Mouse (Mus musculus) neutrophil, adult 59 days (primary cell): ENCODE results near the gene Tubg1. TPM values are rescaled to one million over a fixed set of nuclear protein-coding genes. Genes with fewer than 3 reads are reported as not detected.

ENCODE experiments used
- total RNA-seq, 2 experiments: library from RNA; stranded (reverse); gene quantifications; 1 replicate in 1 of 2; 2 replicates in 1 of 2; pipeline ENCODE4 v1.2.4; 2023

Gene Tubg1
- total RNA-seq: 10 to 100 TPM; 12.9 to 17.0 TPM

DNA sequence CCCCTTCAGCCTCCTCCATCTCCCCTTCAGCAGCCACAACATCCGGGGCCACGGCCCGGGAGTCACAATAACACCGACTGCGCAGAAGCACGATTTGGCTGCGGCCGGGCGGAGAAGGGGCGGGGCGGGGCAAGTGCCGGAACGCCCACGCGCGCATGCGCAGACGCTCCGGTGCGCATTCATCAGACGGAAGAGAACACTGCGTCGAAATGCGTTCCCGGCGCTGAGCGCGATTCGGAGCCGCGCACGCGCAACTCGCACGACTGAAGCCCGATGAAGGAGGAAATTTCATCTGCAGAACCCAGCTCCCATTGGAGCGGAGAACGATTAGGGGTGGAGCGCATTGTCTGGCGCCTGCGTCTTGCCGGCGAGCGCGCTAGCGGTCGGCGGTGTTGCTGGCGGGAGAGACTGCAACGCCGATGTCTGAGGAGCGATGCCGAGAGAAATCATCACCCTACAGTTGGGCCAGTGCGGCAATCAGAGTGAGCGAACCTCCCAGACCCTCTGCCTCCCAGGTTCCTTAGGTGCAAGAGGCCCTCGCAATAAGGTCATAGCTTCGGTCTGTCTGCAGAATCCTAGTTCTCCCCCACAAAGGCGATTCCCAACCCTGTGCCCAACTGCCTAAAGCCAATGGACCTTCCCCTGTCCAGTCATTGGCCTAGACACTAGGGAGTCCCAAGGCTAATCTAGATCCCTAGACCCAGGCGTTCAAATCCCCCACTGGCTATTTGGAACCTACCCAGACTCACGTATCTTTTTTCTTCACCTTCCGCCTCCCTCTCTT, at the start of gene Tubg1, which contains the start of gene Retreg3:
TSS of gene Tubg1 (plus strand) at position 178 of the 784 bp plus-strand sequence.
TSS of gene Retreg3 (minus strand) at position 133 of the 784 bp plus-strand sequence.

GRCm38 (mm10) chr11:101078121-101078520, 41.6 kb upstream of the Tubg1 start, which contains the start of gene Hsd17b1:
Gene Hsd17b1 (plus strand): TSS chr11:101078411.

DNA sequence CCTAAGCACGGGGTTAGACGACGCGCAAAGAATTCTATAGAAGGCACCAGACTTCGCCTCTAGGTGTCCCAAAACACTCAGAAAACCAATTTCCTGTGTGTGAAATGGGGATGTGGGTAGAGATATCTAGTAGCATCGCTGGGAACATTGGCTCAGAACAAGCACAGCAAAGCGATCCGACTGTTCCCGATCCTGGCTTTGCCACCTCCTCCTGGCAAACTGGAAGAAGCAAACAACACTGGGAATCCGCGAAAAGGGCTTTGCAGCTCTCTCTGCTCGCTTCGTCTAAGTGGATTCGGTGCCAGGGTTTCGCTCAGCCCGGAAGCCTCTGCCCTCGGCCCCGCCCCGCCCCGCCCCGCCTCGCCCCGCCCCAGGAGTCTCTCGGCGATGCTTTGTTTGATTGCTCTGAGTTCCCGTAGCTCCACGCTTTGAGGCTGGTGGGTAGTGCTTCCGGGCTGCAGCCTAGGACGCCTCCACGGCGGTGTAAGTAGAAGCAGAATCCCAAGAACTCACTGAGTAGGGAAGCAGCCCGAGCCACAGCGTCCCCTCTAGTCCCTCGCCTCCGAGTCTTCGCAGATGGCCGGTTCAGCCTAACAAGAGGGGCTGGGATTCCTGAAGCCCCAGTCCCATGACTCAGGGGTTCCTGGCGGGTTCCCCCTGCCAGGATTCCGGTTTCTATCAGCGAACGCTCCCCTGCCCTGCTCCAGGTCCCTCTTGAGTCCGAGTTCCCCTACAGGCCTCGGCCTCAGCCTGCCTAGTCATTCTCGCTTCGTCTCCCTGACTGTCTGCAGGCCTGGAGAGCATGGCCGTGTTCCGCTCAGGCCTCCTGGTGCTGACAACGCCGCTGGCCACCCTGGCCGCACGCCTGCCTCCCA, 37.3 kb upstream of the Tubg1 start, which contains the start of gene Coasy:
TSS of gene Coasy (plus strand) at position 358 of the 875 bp plus-strand sequence.

GRCm38 (mm10) chr11:101086756-101087681, 32.7 kb upstream of the Tubg1 start, which contains the start of gene Mlx:
Gene Mlx (plus strand): TSS chr11:101087277.

GRCm38 (mm10) chr11:101095314-101096024, 24.3 kb upstream of the Tubg1 start, which contains the start of gene Psmc3ip:
Gene Psmc3ip (minus strand): TSS chr11:101095436.

DNA sequence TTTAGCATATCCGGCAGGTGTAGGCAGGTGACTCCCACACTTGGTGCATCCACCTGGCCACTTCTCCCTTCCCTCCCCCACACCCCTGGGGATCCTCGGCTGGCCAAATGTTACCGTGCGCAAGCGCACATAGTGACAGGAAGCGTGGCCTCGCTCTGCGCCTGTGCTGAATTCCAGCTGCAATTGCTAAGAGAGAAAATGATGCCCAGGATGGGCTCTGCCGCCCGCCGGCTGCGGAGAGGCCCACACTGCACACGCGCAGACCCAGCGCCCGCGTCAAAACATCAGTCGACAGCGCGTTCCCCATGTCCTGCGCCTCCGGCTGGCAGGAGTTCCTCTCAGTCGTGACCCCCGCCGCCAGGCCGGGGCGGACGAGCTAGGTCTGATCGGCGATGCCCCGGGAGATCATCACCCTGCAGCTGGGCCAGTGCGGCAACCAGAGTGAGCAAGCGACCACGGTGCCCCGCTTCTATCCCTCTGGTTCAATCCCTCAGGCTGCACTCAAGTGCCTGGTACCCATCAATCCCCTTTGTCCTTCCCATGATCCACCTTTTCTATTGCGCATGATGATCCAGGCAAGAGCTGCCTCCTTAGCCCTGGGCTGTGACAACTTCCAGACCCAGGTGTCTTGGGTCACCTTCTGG, 36.1 kb downstream of the Tubg1 start, which contains the start of gene Tubg2:
TSS of gene Tubg2 (plus strand) at position 180 of the 644 bp plus-strand sequence.

DNA sequence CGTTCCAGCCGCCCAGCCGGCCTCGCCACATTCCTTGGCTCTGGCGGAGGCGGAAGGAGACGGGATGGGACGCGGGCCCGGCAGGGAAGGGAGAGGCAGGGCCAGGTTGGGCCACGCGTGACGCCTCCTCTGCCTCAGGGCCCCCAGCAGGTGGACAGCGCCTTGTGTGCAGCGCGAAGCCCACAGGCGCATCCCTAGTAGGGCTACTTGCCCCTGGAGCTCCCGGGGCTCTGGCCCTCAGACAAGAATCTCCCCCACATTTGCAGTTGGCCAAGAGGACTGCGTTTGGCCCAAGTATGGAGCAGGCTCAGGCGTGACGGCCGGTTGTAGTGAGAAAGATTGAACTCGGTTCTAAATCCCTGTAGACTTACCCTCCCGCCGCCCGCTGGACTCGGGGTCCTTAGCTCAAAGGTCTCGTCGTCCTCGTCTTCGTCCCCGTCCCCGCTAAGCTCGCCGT, 50.6 kb downstream of the Tubg1 start, which contains the start of gene Cntnap1:
TSS of gene Cntnap1 (plus strand) at position 170 of the 457 bp plus-strand sequence.

DNA sequence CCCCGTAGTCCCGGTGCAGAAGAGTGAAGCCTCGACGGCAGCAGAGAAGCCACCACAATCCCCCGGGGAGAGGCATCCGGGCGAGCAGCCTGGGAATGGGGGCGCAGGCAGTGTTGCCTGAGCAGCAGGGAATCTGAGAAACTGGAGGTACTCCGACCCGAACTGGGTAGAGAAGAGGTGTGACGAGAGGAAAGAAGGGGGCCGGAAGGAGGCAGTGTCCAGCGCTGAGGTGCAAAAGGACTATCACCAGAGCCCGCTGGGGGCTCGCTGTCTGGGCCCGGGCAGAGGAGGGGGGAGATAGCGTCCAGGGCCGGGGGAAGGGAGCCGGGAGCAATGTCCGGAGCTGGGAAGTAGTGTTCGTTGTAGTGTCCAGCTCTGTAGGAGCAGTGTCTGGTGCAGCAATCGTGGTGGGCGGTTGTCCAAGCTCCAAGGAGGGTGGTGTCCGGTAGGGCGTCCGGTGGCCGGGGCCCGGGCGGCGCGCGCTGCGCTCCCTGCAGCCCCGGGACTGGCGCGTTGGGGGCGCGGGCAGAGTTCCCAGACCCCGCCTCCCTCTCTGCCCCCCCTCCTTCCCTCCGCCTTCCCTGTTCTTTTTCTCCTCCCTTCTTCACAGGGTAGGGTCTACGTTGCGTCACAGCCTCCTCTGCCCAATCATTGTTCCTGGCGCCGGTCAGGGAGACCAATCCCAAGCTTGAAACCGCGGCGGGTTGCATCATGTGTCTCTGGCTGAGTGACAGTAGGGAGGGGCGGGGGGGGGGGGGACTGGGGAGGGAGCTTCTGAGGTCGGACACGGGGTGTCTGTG, 51.3 kb downstream of the Tubg1 start, which contains the start of gene Plekhh3:
TSS of gene Plekhh3 (minus strand) at position 541 of the 800 bp plus-strand sequence.

GRCm38 (mm10) chr11:101174851-101175628, 55.3 kb downstream of the Tubg1 start, which contains the start of gene Ccr10:
Gene Ccr10 (minus strand): TSS chr11:101175443.

Other genes starting within 250 kb of the Tubg1 start
- 100 to 1,000 TPM; 260 to 273 TPM for gene Stat3, start 180.4 kb upstream of the Tubg1 start, total RNA-seq
- 1 to 10 TPM in 1 of 2 experiments, under 1 TPM in 1; 0.49 to 1.3 TPM for gene Cavin1, start 149.1 kb upstream of the Tubg1 start, total RNA-seq
- gene Atp6v0a1, start 110.5 kb upstream of the Tubg1 start, total RNA-seq: 100 to 1,000 TPM; 105 to 107 TPM
- gene Naglu, start 49.9 kb upstream of the Tubg1 start, total RNA-seq: 1 to 10 TPM; 7.4 to 9.3 TPM
- gene Hsd17b1, start 41.5 kb upstream of the Tubg1 start, total RNA-seq: under 1 TPM; 0.46 to 0.78 TPM
- gene Coasy, start 37.4 kb upstream of the Tubg1 start, total RNA-seq: 10 to 100 TPM; 11.1 to 13.6 TPM
- 10 to 100 TPM; 37.4 to 40.4 TPM for gene Mlx, start 32.7 kb upstream of the Tubg1 start, total RNA-seq
- 1 to 10 TPM; 5.2 to 5.7 TPM for gene Psmc3ip, start 24.5 kb upstream of the Tubg1 start, total RNA-seq
- gene Retreg3, start within 50 bp of the Tubg1 start, total RNA-seq: 10 to 100 TPM; 29.8 to 31.7 TPM
- gene Tubg2, start 36.0 kb downstream of the Tubg1 start, total RNA-seq: 1 to 10 TPM; 1.5 to 2.0 TPM
- under 1 TPM; 0.47 to 0.79 TPM for gene Cntnap1, start 50.6 kb downstream of the Tubg1 start, total RNA-seq
- 1 to 10 TPM; 2.6 to 3.3 TPM for gene Plekhh3, start 51.4 kb downstream of the Tubg1 start, total RNA-seq
- gene Ccr10, start 55.5 kb downstream of the Tubg1 start, total RNA-seq: under 1 TPM; 0.33 to 0.35 TPM
- gene Ezh1, start 106.5 kb downstream of the Tubg1 start, total RNA-seq: 10 to 100 TPM; 46.8 to 51.8 TPM
- not detected for gene Ramp2, start 126.1 kb downstream of the Tubg1 start, total RNA-seq
- 10 to 100 TPM; 62.8 to 67.7 TPM for gene Vps25, start 133.8 kb downstream of the Tubg1 start, total RNA-seq
- gene Wnk4, start 140.6 kb downstream of the Tubg1 start, total RNA-seq: 1 to 10 TPM in 1 of 2 experiments, under 1 TPM in 1; 0.64 to 2.3 TPM
- gene Cntd1, start 159.1 kb downstream of the Tubg1 start, total RNA-seq: 1 to 10 TPM; 1.2 to 2.1 TPM
- gene Coa3, start 159.2 kb downstream of the Tubg1 start, total RNA-seq: 10 to 100 TPM; 31.6 to 34.4 TPM
- 100 to 1,000 TPM; 143 to 152 TPM for gene Becn1, start 182.3 kb downstream of the Tubg1 start, total RNA-seq
- 10 to 100 TPM; 64.4 to 73.2 TPM for gene Psme3, start 196.3 kb downstream of the Tubg1 start, total RNA-seq
- gene Aoc2, start 205.1 kb downstream of the Tubg1 start, total RNA-seq: 1 to 10 TPM; 3.4 TPM
- gene Aoc3, start 210.7 kb downstream of the Tubg1 start, total RNA-seq: not detected
- not detected for gene G6pc, start 247.6 kb downstream of the Tubg1 start, total RNA-seq